Mouse (Mus musculus): ENCODE measurements around the gene Cers2.

GRCm38 (mm10) chr3:95357746-95358145 lies 43.2 kb downstream of the Cers2 start:
- TF ChIP-seq CTCF (IDR thresholded peaks at IDR 0.05 in 2 of 3, conservative IDR thresholded peaks at IDR 0.05 in 1 of 3; ENCODE audit: control insufficient read depth in 1 of 3, insufficient read depth in 1 of 3, low read depth in 2 of 3, low read length in 3 of 3, poor library complexity in 1 of 3, severe bottlenecking in 1 of 3) = no peak
- no peak for TF ChIP-seq E2F4 (IDR thresholded peaks at IDR 0.05; ENCODE audit: borderline replicate concordance, low read depth, low read length)
- no peak for TF ChIP-seq ZC3H11A (IDR thresholded peaks at IDR 0.05; ENCODE audit: low read depth, low read length)
- no peak for TF ChIP-seq ETS1 (IDR thresholded peaks at IDR 0.05; ENCODE audit: low read depth, low read length)
- TF ChIP-seq MAX (IDR thresholded peaks at IDR 0.05; ENCODE audit: low read length) = no peak
